Comparison of ENCODE assay signal across 12 mouse cellular contexts in the genomic region with DNA sequence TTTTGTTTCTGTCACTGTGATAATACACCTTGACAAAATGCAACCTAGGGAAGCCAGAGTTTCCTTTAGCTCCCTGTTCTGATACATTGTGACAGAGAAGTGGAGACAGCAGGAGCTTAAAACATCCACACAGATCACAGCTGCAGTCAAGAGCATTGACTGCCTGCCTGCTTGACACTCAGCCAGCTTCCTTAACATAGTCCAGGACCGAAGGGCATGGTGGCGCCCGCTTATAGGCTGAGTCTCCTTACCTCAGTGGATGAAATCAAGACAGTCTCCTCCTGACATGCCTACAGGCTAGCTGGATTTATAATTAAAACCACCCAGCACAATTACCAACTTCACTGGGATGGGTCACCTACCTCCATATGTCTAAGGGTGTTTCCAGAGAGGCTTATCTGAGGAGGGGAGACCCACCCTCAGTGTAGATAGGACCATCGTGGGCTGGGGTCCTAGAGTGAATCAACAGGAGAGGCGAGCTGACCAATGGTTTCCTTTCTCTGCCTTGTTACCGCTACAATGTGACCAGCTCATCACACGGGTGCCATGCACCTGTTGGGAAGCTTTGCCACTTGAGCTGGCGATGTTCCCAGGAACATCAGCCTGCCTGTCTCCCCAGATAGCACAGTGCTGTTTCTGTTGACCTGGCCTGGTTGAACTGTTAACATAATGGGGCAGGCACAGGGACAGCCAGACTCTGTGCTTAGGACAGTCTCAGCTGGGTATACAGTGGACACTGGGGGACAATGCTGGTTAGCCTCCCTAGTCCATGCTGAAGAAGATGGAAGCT.
DNase-seq lines count a peak whose midpoint lies in the region; ATAC-seq and TF ChIP-seq lines count a peak whose summit lies in the region.
"Had no signal": no experiment of that assay in that cellular context is flagged by ENCODE, and none has a peak within 500 bp of the region (broad histone marks: within the 10 kb centered on the region; RNA-seq: fewer than 3 reads in every experiment).

No protein-coding gene starts in this region.

- no peak for TF ChIP-seq POLR2A in cerebellum, adult 2 months (IDR thresholded peaks at IDR 0.05; ENCODE audit: borderline replicate concordance, insufficient read depth, low read length)

- H3K9me3 ChIP-seq in limb, embryonic 15.5 days, result no peaks in the 10 kb centered on the region
- H3K9me3 ChIP-seq in limb, embryonic 10.5 days (replicated peaks), result no peaks in the 10 kb centered on the region
- no peaks in the 10 kb centered on the region for H3K9me3 ChIP-seq in midbrain, embryonic 16.5 days (replicated peaks; ENCODE audit: control insufficient read depth, low read length, poor library complexity, severe bottlenecking)
- no peaks in the 10 kb centered on the region for H3K9me3 ChIP-seq in kidney, embryonic 14.5 days (ENCODE audit: control insufficient read depth, low read length)
- H3K9me3 ChIP-seq: forebrain, embryonic 12.5 days; intestine, embryonic 15.5 days had no signal

- H3K4me1 ChIP-seq in limb, embryonic 15.5 days, result peaks cover 7% of the 10 kb centered on the region; the same call in 1 of the 2 replicates
- H3K4me1 ChIP-seq in limb, embryonic 10.5 days, result peaks cover 4% of the 10 kb centered on the region; the same call in 1 of the 2 replicates
- peaks cover 11% of the 10 kb centered on the region for H3K4me1 ChIP-seq in midbrain, embryonic 16.5 days (ENCODE audit: control insufficient read depth, insufficient read depth, low read length)
- H3K4me1 ChIP-seq in kidney, embryonic 14.5 days (ENCODE audit: control insufficient read depth, insufficient read depth, low read length), result no peaks in the 10 kb centered on the region
- H3K4me1 ChIP-seq in cerebellum, adult 2 months (ENCODE audit: control insufficient read depth, insufficient read depth, low read length), result peaks cover 3% of the 10 kb centered on the region; the same call in 1 of the 2 replicates

- no peaks in the 10 kb centered on the region for H3K27me3 ChIP-seq in limb, embryonic 15.5 days
- H3K27me3 ChIP-seq in limb, embryonic 10.5 days (ENCODE audit: low read depth, poor library complexity, severe bottlenecking), result no peaks in the 10 kb centered on the region
- no peaks in the 10 kb centered on the region for H3K27me3 ChIP-seq in midbrain, embryonic 16.5 days (ENCODE audit: control insufficient read depth, insufficient read depth, low read depth, low read length)
- H3K27me3 ChIP-seq in kidney, embryonic 14.5 days (ENCODE audit: control insufficient read depth, insufficient read depth, low read length), result no peaks in the 10 kb centered on the region
- no peaks in the 10 kb centered on the region for H3K27me3 ChIP-seq in cerebellum, adult 2 months (ENCODE audit: control insufficient read depth, insufficient read depth, low read length)
- H3K27me3 ChIP-seq: forebrain, embryonic 12.5 days; intestine, embryonic 15.5 days had no signal

- no peak overlapping the region for H3K9ac ChIP-seq in limb, embryonic 15.5 days
- no peak overlapping the region for H3K9ac ChIP-seq in midbrain, embryonic 16.5 days (ENCODE audit: low read depth, low read length)
- no peak overlapping the region for H3K9ac ChIP-seq in kidney, embryonic 14.5 days (ENCODE audit: low read depth, low read length)
- H3K9ac ChIP-seq: forebrain, embryonic 12.5 days; intestine, embryonic 15.5 days had no signal

- no peak overlapping the region for H3K4me3 ChIP-seq in limb, embryonic 15.5 days
- H3K4me3 ChIP-seq in limb, embryonic 10.5 days, result no peak overlapping the region
- H3K4me3 ChIP-seq in midbrain, embryonic 16.5 days (ENCODE audit: low read depth, low read length), result no peak overlapping the region
- H3K4me3 ChIP-seq in kidney, embryonic 14.5 days (ENCODE audit: low read length), result no peak overlapping the region
- no peak overlapping the region for H3K4me3 ChIP-seq in cerebellum, adult 2 months (replicated peaks; ENCODE audit: insufficient read depth, low read depth, low read length)
- H3K4me3 ChIP-seq: forebrain, embryonic 12.5 days; intestine, embryonic 15.5 days; myocyte had no signal

- intact Hi-C loops in heart, postnatal 36 days (cut with DNase I), result loop anchor here (10.0 kb wide), 1 partner anchor 240 kb away; no protein-coding TSS in a partner anchor

- ATAC-seq in limb, embryonic 15.5 days (ENCODE audit: insufficient number of reproducible peaks, low FRiP score, low TSS enrichment, low read depth), result no peak
- 0 out of 2 replicates have a peak, but pooled peaks have one; percentile 11 for ATAC-seq in midbrain, embryonic 16.5 days
- ATAC-seq in kidney, embryonic 14.5 days (ENCODE audit: low FRiP score, low TSS enrichment), result no peak
- ATAC-seq: intestine, embryonic 15.5 days; lung, postnatal 0 days had no signal

- no peak overlapping the region for H3K4me2 ChIP-seq in limb, embryonic 15.5 days
- no peak overlapping the region for H3K4me2 ChIP-seq in midbrain, embryonic 16.5 days (ENCODE audit: low read length)
- H3K4me2 ChIP-seq in kidney, embryonic 14.5 days (replicated peaks; ENCODE audit: low read depth, low read length), result no peak overlapping the region
- H3K4me2 ChIP-seq: forebrain, embryonic 12.5 days; intestine, embryonic 15.5 days had no signal

- H3K27ac ChIP-seq in limb, embryonic 15.5 days, result peak overlapping the region; percentile 24; the same call in 1 of the 2 replicates
- H3K27ac ChIP-seq in limb, embryonic 10.5 days, result no peak overlapping the region
- no peak overlapping the region for H3K27ac ChIP-seq in midbrain, embryonic 16.5 days (ENCODE audit: low read length)
- H3K27ac ChIP-seq in kidney, embryonic 14.5 days (ENCODE audit: low read depth, low read length), result no peak overlapping the region
- H3K27ac ChIP-seq in cerebellum, adult 2 months (ENCODE audit: insufficient read depth, low read length), result no peak overlapping the region
- H3K27ac ChIP-seq: forebrain, embryonic 12.5 days had no signal

- TF ChIP-seq CTCF in cerebellum, adult 2 months (IDR thresholded peaks at IDR 0.05; ENCODE audit: borderline replicate concordance, insufficient read depth, low read depth, low read length), result no peak

- DNase-seq in limb, embryonic 10.5 days (ENCODE audit: low spot score), result no peak
- DNase-seq in heart, adult 8-10 months (ENCODE audit: low spot score), result peak; percentile 16
- peak; percentile 21 to 23 for DNase-seq in heart, postnatal 36 days
- DNase-seq in cerebellum, adult 2 months, result no peak
- DNase-seq: right cerebral cortex, adult 18-20 months had no signal

- WGBS in limb, embryonic 15.5 days, result 77% methylated on average over 8 of the region's 8 CpGs
- WGBS in limb, embryonic 10.5 days, result 87% methylated on average over 8 of the region's 8 CpGs
- 72% methylated on average over 8 of the region's 8 CpGs for WGBS in midbrain, embryonic 16.5 days
- 88% methylated on average over 8 of the region's 8 CpGs for WGBS in kidney, embryonic 14.5 days
- 56% methylated on average over 8 of the region's 8 CpGs for WGBS in cerebellum, adult 2 months

- no peaks in the 10 kb centered on the region for H3K36me3 ChIP-seq in limb, embryonic 15.5 days
- H3K36me3 ChIP-seq in limb, embryonic 10.5 days, result no peaks in the 10 kb centered on the region
- no peaks in the 10 kb centered on the region for H3K36me3 ChIP-seq in midbrain, embryonic 16.5 days (ENCODE audit: control insufficient read depth, insufficient read depth, low read length)
- no peaks in the 10 kb centered on the region for H3K36me3 ChIP-seq in kidney, embryonic 14.5 days (ENCODE audit: control insufficient read depth, insufficient read depth, low read length)
- H3K36me3 ChIP-seq: forebrain, embryonic 12.5 days; intestine, embryonic 15.5 days had no signal

Comparison
In these comparisons a context has a peak if more than half of its experiments do, and no peak if none do; other contexts are left out.
1. DNase-seq: peak in heart, adult 8-10 months (single experiment) and heart, postnatal 36 days (2 of 2); none in limb, embryonic 10.5 days (single experiment) and cerebellum, adult 2 months (0 of 2).